Mouse (Mus musculus): ENCODE measurements around the gene Slc4a4. TPM values are rescaled to one million over a fixed set of nuclear protein-coding genes. Genes with fewer than 3 reads are reported as not detected.

Slc4a4 gene
- polyA plus RNA-seq, 1 experiment from 2014 or later: 8.4 TPM

- Histone ChIP-seq H3K9me3 (replicated peaks) (no peaks in the 10 kb centered on the region), H3K4me1 (no peaks in the 10 kb centered on the region), H3K27ac (no peak overlapping the region), H3K9ac (no peak overlapping the region), H3K36me3 (no peaks in the 10 kb centered on the region), H3K27me3 (no peaks in the 10 kb centered on the region), H3K4me3 (replicated peaks) (no peak overlapping the region), H3K4me2 (no peak overlapping the region)
- no peak for ATAC-seq (replicated peaks; ENCODE audit: low FRiP score)
- WGBS: 83% methylated on average over 3 of the region's 3 CpGs
Measured at GRCm38 (mm10) chr5:88917221-88917620, 30.6 kb downstream of the Slc4a4 start.

DNA sequence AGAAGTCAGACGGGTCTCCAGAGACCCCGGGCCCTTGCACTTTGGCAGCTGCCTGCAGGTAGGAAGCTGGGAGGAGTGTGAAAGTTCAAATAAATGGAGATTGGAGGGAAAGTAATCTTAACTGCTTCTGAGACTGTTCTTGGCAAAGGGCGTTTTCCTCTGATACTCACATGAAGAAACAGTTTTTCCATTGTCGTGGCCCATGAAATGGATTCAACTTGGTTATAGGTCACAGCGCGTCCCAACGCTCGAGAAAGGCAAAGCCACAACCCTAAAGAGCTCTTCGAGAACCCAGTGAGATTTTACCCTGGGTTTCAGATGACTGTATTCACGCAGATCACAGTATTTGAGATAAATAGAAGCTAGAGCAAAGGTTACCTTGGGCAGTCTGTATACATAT is 31.0 kb downstream of the Slc4a4 start:
- WGBS: 70% methylated on average over 10 of the region's 10 CpGs
- Histone ChIP-seq H3K4me1 (no peaks in the 10 kb centered on the region), H3K9me3 (replicated peaks) (no peaks in the 10 kb centered on the region), H3K9ac (no peak overlapping the region), H3K36me3 (no peaks in the 10 kb centered on the region), H3K4me3 (replicated peaks) (no peak overlapping the region), H3K27ac (no peak overlapping the region), H3K27me3 (no peaks in the 10 kb centered on the region), H3K4me2 (no peak overlapping the region)
- ATAC-seq (replicated peaks; ENCODE audit: low FRiP score): no peak

DNA sequence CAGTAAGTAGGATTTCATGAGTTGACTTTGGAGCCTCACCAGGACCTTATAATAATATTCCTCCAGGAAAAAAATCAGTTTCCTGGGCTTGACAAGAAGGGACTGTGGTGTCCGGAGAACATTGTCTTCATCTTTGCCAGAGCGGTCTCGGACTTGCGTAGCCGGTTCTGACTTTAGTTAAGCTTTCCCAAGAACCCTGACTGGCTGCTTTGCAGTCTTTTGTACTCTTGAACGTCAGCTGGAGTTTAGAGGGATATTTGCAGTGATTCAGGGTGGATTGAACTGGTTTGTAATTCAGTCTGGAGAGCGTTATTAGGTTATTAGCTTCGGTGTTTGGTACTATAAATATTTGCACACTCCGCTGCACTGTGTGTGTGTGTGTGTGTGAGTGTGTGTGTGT is 31.9 kb downstream of the Slc4a4 start:
- 78% methylated on average over 9 of the region's 9 CpGs for WGBS
- no peak overlapping the region for H3K9ac ChIP-seq

GRCm38 (mm10) chr5:88925576-88925975 is 39.0 kb downstream of the Slc4a4 start:
- no peak overlapping the region for H3K9ac ChIP-seq
- 90% methylated on average over 5 of the region's 5 CpGs for WGBS
- H3K27ac ChIP-seq: no peak overlapping the region
- ATAC-seq (replicated peaks; ENCODE audit: low FRiP score): no peak
- H3K27me3 ChIP-seq: no peaks in the 10 kb centered on the region
- H3K36me3 ChIP-seq: no peaks in the 10 kb centered on the region
- H3K4me3 ChIP-seq (replicated peaks): no peak overlapping the region
- H3K4me1 ChIP-seq: peaks cover 23% of the 10 kb centered on the region
- H3K4me2 ChIP-seq: no peak overlapping the region
- H3K9me3 ChIP-seq (replicated peaks): no peaks in the 10 kb centered on the region

More for the DNA sequence above, 31.9 kb downstream of the Slc4a4 start:
- H3K27me3 ChIP-seq: no peaks in the 10 kb centered on the region
- H3K4me3 ChIP-seq (replicated peaks): no peak overlapping the region
- no peak overlapping the region for H3K4me2 ChIP-seq
- no peak overlapping the region for H3K27ac ChIP-seq
- no peak for ATAC-seq (replicated peaks; ENCODE audit: low FRiP score)
- no peaks in the 10 kb centered on the region for H3K36me3 ChIP-seq
- H3K4me1 ChIP-seq: no peaks in the 10 kb centered on the region
- H3K9me3 ChIP-seq (replicated peaks): no peaks in the 10 kb centered on the region

- H3K27ac ChIP-seq: no peak overlapping the region
- no peaks in the 10 kb centered on the region for H3K27me3 ChIP-seq
- no peak for ATAC-seq (replicated peaks; ENCODE audit: low FRiP score)
- H3K9ac ChIP-seq: no peak overlapping the region
- H3K9me3 ChIP-seq (replicated peaks): no peaks in the 10 kb centered on the region
- H3K36me3 ChIP-seq: no peaks in the 10 kb centered on the region
- no peak overlapping the region for H3K4me3 ChIP-seq (replicated peaks)
- peaks cover 32% of the 10 kb centered on the region for H3K4me1 ChIP-seq
- H3K4me2 ChIP-seq: no peak overlapping the region
- 47% methylated on average over 13 of the region's 13 CpGs for WGBS
Measured at GRCm38 (mm10) chr5:88928201-88928916, 41.7 kb downstream of the Slc4a4 start.

DNA sequence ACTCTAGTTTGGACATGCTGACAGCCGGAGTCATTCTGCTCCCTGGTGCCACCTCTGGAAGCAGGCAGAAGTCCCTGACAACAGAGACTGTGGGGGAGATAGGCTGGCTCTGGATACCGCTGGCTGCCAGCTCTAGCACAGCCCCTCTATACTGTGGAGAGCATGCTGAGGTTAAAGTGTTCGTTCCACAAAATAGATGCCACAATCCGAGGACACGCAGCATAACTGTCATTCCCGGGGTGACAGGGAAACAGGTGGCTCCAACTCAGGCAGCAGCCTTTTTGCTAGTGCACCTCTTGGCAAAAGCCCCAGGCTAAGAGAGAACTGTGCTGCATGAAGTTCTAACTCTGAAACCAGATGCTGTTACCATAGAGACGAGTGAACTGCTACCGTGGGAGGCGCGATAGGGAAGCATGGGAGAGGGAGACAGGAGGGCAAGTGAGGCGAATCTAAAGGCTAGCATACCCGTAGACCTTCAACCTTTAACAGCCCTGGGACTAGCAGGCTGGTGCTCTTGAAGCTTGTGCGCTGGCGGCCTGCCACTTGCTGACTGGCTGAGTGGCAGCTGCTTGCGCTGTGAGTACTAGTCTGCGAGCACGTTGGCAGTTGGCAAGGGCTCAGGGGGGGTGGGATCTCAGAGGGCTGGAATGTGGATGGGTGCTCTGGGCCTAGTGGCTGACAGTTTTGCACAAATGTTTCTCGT is 42.9 kb downstream of the Slc4a4 start:
- H3K4me1 ChIP-seq: peaks cover 36% of the 10 kb centered on the region
- no peaks in the 10 kb centered on the region for H3K9me3 ChIP-seq (replicated peaks)
- peak overlapping the region; percentile 5; the same call in 1 of the 2 replicates for H3K27ac ChIP-seq
- peak overlapping the region; percentile 48 for H3K4me2 ChIP-seq
- H3K9ac ChIP-seq: no peak overlapping the region
- WGBS: 21% methylated on average over 18 of the region's 18 CpGs
- H3K4me3 ChIP-seq (replicated peaks): no peak overlapping the region
- peak; percentile 89 for ATAC-seq (replicated peaks; ENCODE audit: low FRiP score)
- no peaks in the 10 kb centered on the region for H3K27me3 ChIP-seq
- H3K36me3 ChIP-seq: no peaks in the 10 kb centered on the region

- peak; percentile 31; the same call in 1 of the 2 replicates for ATAC-seq (replicated peaks; ENCODE audit: low FRiP score)
- Histone ChIP-seq H3K4me1 (peaks cover 36% of the 10 kb centered on the region), H3K27me3 (no peaks in the 10 kb centered on the region), H3K4me3 (replicated peaks) (no peak overlapping the region), H3K36me3 (no peaks in the 10 kb centered on the region), H3K9ac (no peak overlapping the region), H3K9me3 (replicated peaks) (no peaks in the 10 kb centered on the region), H3K27ac (no peak overlapping the region), H3K4me2 (peak overlapping the region; percentile 48)
- 56% methylated on average over 5 of the region's 5 CpGs for WGBS
Measured at GRCm38 (mm10) chr5:88930129-88930528, 43.5 kb downstream of the Slc4a4 start.

- no peaks in the 10 kb centered on the region for H3K27me3 ChIP-seq
- no peaks in the 10 kb centered on the region for H3K9me3 ChIP-seq (replicated peaks)
- H3K4me3 ChIP-seq (replicated peaks): no peak overlapping the region
- H3K4me2 ChIP-seq: no peak overlapping the region
- 38% methylated on average over 11 of the region's 11 CpGs for WGBS
- no peak overlapping the region for H3K27ac ChIP-seq
- peaks cover 36% of the 10 kb centered on the region for H3K4me1 ChIP-seq
- H3K9ac ChIP-seq: no peak overlapping the region
- no peaks in the 10 kb centered on the region for H3K36me3 ChIP-seq
- ATAC-seq (replicated peaks; ENCODE audit: low FRiP score): no peak
Measured at GRCm38 (mm10) chr5:88930611-88931010, 44.0 kb downstream of the Slc4a4 start.

GRCm38 (mm10) chr5:88931176-88931575 is 44.6 kb downstream of the Slc4a4 start:
- no peak overlapping the region for H3K9ac ChIP-seq
- no peaks in the 10 kb centered on the region for H3K36me3 ChIP-seq
- no peak overlapping the region for H3K4me3 ChIP-seq (replicated peaks)
- WGBS: 82% methylated on average over 9 of the region's 9 CpGs
- no peak overlapping the region for H3K4me2 ChIP-seq
- H3K4me1 ChIP-seq: peaks cover 36% of the 10 kb centered on the region
- no peaks in the 10 kb centered on the region for H3K9me3 ChIP-seq (replicated peaks)
- H3K27me3 ChIP-seq: no peaks in the 10 kb centered on the region
- no peak overlapping the region for H3K27ac ChIP-seq
- no peak for ATAC-seq (replicated peaks; ENCODE audit: low FRiP score)

DNA sequence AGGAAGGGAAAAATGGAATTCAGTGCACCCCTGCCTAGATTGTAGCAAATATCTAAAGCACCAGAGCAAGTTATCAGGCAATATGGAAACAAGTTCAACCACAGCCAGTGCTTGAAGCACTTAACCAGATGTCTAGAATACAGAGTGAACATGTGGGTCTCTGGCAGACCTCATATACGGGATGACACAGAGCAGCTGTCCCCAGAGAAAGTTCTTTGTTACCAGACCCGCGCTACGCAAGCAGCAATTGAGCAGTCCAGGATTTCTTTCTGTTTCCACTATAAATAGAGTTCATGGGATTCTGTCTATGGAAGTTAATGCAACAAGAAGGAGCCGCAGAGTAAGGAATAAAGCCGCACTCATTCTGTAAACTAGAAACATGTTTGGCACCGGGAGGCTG is 46.8 kb downstream of the Slc4a4 start:
- Histone ChIP-seq H3K27me3 (no peaks in the 10 kb centered on the region), H3K4me3 (replicated peaks) (no peak overlapping the region), H3K27ac (0 out of 2 replicates have a peak overlapping the region, but pooled peaks have one; percentile 7), H3K9me3 (replicated peaks) (no peaks in the 10 kb centered on the region), H3K4me1 (peaks cover 33% of the 10 kb centered on the region), H3K4me2 (no peak overlapping the region), H3K9ac (no peak overlapping the region), H3K36me3 (no peaks in the 10 kb centered on the region)
- no peak for ATAC-seq (replicated peaks; ENCODE audit: low FRiP score)
- WGBS: 56% methylated on average over 7 of the region's 7 CpGs

DNA sequence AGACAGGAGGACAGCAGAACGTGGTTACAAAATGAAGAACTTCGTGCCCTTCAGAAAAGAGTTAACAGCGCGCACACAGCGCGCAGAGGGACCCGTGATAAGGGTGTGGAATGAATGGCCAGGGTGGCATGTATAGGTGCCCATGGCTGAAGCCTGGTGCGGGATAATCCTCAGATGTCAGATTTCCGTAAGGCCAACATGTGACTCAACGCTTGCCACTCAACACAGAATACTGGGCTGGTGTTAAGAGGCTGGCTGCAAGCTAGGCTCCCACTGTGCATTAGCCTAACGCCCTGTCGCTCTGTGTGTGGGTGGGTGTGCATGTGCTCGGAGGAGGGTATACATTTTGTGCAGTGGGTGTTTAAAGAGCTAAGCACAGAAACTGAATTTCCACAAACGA is 47.3 kb downstream of the Slc4a4 start:
- WGBS: 74% methylated on average over 14 of the region's 14 CpGs
- H3K27me3 ChIP-seq: no peaks in the 10 kb centered on the region
- H3K9me3 ChIP-seq (replicated peaks): no peaks in the 10 kb centered on the region
- H3K27ac ChIP-seq: 0 out of 2 replicates have a peak overlapping the region, but pooled peaks have one; percentile 7
- no peak overlapping the region for H3K4me2 ChIP-seq
- peaks cover 30% of the 10 kb centered on the region for H3K4me1 ChIP-seq
- H3K4me3 ChIP-seq (replicated peaks): no peak overlapping the region
- H3K36me3 ChIP-seq: no peaks in the 10 kb centered on the region
- ATAC-seq (replicated peaks; ENCODE audit: low FRiP score): no peak
- H3K9ac ChIP-seq: no peak overlapping the region

GRCm38 (mm10) chr5:88938208-88938607 is 51.6 kb downstream of the Slc4a4 start:
- Histone ChIP-seq H3K4me1 (peaks cover 10% of the 10 kb centered on the region), H3K27me3 (no peaks in the 10 kb centered on the region), H3K9me3 (replicated peaks) (no peaks in the 10 kb centered on the region), H3K4me3 (replicated peaks) (no peak overlapping the region), H3K36me3 (no peaks in the 10 kb centered on the region), H3K4me2 (no peak overlapping the region), H3K27ac (no peak overlapping the region), H3K9ac (no peak overlapping the region)
- no peak for ATAC-seq (replicated peaks; ENCODE audit: low FRiP score)
- WGBS: 85% methylated on average over 1 of the region's 1 CpGs
